ENCODE assay signal across 8 mouse cellular contexts in genomic region chr9:27192001-27192760, GRCm38 (mm10). TPM values are rescaled to one million over a fixed set of nuclear protein-coding genes. Genes with fewer than 3 reads are reported as not detected.
DNase-seq lines count a peak whose midpoint lies in the region; ATAC-seq lines count a peak whose summit lies in the region.

No protein-coding gene starts in this region.

- ATAC-seq in embryonic facial prominence, embryonic 13.5 days (ENCODE audit: insufficient number of reproducible peaks, insufficient read depth, low FRiP score, low TSS enrichment, low read depth), result peak; percentile 90
- peak; percentile 86 for ATAC-seq in megakaryocyte-erythroid progenitor cell, adult 5-6 weeks (replicated peaks; ENCODE audit: low FRiP score, low TSS enrichment, poor library complexity, severe bottlenecking)

- peaks cover 35% of the 10 kb centered on the region for H3K4me1 ChIP-seq in embryonic facial prominence, embryonic 13.5 days

- H3K27me3 ChIP-seq in embryonic facial prominence, embryonic 13.5 days, result no peaks in the 10 kb centered on the region

- intact Hi-C loops in left cerebral cortex, postnatal 25 days (cut with DNase I), result loop anchor here (1.0 to 2.0 kb wide), 3 partner anchors 13 to 112 kb away; no protein-coding TSS in a partner anchor

- peak overlapping the region; percentile 69 for H3K27ac ChIP-seq in embryonic facial prominence, embryonic 13.5 days

- H3K9ac ChIP-seq in embryonic facial prominence, embryonic 13.5 days, result peak overlapping the region; percentile 54; the same call in 1 of the 2 replicates

- DNase-seq in adrenal gland, postnatal 4 days (ENCODE audit: low spot score in 2 of 2), result peak; percentile 35 to 71
- peak; percentile 94 to 96 for DNase-seq in heart, adult 18-20 months
- peak; percentile 94 for DNase-seq in kidney, adult 11 months
- DNase-seq in left cerebral cortex, postnatal 25 days (ENCODE audit: low spot score in 2 of 2), result peak; percentile 85 to 97
- DNase-seq in right cerebral cortex, postnatal 36 days (ENCODE audit: low spot score in 2 of 2), result peak; percentile 85 to 90
- no peak for DNase-seq in spleen, adult 12 weeks (ENCODE audit: low spot score)

- H3K36me3 ChIP-seq in embryonic facial prominence, embryonic 13.5 days, result no peaks in the 10 kb centered on the region

- H3K9me3 ChIP-seq in embryonic facial prominence, embryonic 13.5 days, result no peaks in the 10 kb centered on the region

- H3K4me2 ChIP-seq in embryonic facial prominence, embryonic 13.5 days, result peak overlapping the region; percentile 68

- H3K4me3 ChIP-seq in embryonic facial prominence, embryonic 13.5 days, result peak overlapping the region; percentile 36

- WGBS in embryonic facial prominence, embryonic 13.5 days, result 7% methylated on average over 14 of the region's 14 CpGs

RNA-seq across cellular contexts. Expression of gene Jam3, which starts 37.0 kb away (rescaled TPM):
- total RNA-seq in adrenal gland, postnatal 4 days (2021), result 10 to 100 TPM; 42.3 to 42.7 TPM
- 94.7 and 97.8 TPM in 2 replicates for polyA plus RNA-seq in embryonic facial prominence, embryonic 13.5 days (2015; fragmentation: Nextera tagmentation; extraction: Ambion mirVana)
- 10 to 100 TPM; 12.4 to 13.9 TPM for total RNA-seq in heart, adult 18-20 months (2021)
- total RNA-seq in left cerebral cortex, postnatal 25 days (2021), result 10 to 100 TPM; 30.7 to 33.4 TPM
- total RNA-seq in megakaryocyte-erythroid progenitor cell, adult 5-6 weeks (2014; fragmentation: Nextera tagmentation), result not detected in 2 replicates
- not detected in 2 replicates for total RNA-seq in megakaryocyte-erythroid progenitor cell, adult 5-6 weeks (2017)

Comparison
In these comparisons a context has a peak if more than half of its experiments do, and no peak if none do; other contexts are left out.
1. RNA of gene Jam3, which starts 37.0 kb away (total RNA-seq): 42.3 to 42.7 TPM in adrenal gland, postnatal 4 days, 30.7 to 33.4 TPM in left cerebral cortex, postnatal 25 days and 12.4 to 13.9 TPM in heart, adult 18-20 months; not detected in megakaryocyte-erythroid progenitor cell, adult 5-6 weeks; every median in the first group is over 10 times any median in the second.